9 mouse cellular contexts compared by ENCODE assay signal in genomic region chr14:52006241-52006640, GRCm38 (mm10). TPM values are rescaled to one million over a fixed set of nuclear protein-coding genes. Genes with fewer than 3 reads are reported as not detected.
DNase-seq lines count a peak whose midpoint lies in the region; ATAC-seq and TF ChIP-seq lines count a peak whose summit lies in the region.
"Had no signal": no experiment of that assay in that cellular context is flagged by ENCODE, and none has a peak within 500 bp of the region (broad histone marks: within the 10 kb centered on the region; RNA-seq: fewer than 3 reads in every experiment).

No protein-coding gene starts in this region.

- H3K4me1 ChIP-seq in heart, embryonic 10.5 days = peaks cover 69% of the 10 kb centered on the region
- H3K4me1 ChIP-seq in cortical plate, adult 2 months (ENCODE audit: control insufficient read depth, insufficient read depth, low read length) = peaks cover 4% of the 10 kb centered on the region
- peaks cover 56% of the 10 kb centered on the region for H3K4me1 ChIP-seq in olfactory bulb, adult 2 months (ENCODE audit: control insufficient read depth, insufficient read depth, low read length)

- H3K27ac ChIP-seq in heart, embryonic 10.5 days = peak overlapping the region; percentile 69
- no peak overlapping the region for H3K27ac ChIP-seq in cortical plate, adult 2 months (ENCODE audit: insufficient read depth, low read length)
- no peak overlapping the region for H3K27ac ChIP-seq in olfactory bulb, adult 2 months (ENCODE audit: insufficient read depth, low read depth, low read length)
- H3K27ac ChIP-seq: limb, embryonic 15.5 days had no signal

- TF ChIP-seq POLR2A in cortical plate, adult 2 months (IDR thresholded peaks at IDR 0.05; ENCODE audit: extremely low read depth, insufficient read depth, low read length) = no peak
- TF ChIP-seq POLR2A in olfactory bulb, adult 2 months (IDR thresholded peaks at IDR 0.05; ENCODE audit: insufficient read depth, low read depth, low read length) = no peak

- H3K36me3 ChIP-seq in heart, embryonic 10.5 days = peaks cover 77% of the 10 kb centered on the region

- peak overlapping the region; percentile 23 for H3K4me3 ChIP-seq in heart, embryonic 10.5 days
- no peak overlapping the region for H3K4me3 ChIP-seq in cortical plate, adult 2 months (ENCODE audit: insufficient read depth, low read length)
- H3K4me3 ChIP-seq in olfactory bulb, adult 2 months (ENCODE audit: insufficient read depth, low read depth, low read length) = no peak overlapping the region
- H3K4me3 ChIP-seq: limb, embryonic 15.5 days had no signal

- 43% methylated on average over 8 of the region's 8 CpGs for WGBS in heart, embryonic 10.5 days
- WGBS in olfactory bulb, adult 2 months = 68% methylated on average over 8 of the region's 8 CpGs

- no peaks in the 10 kb centered on the region for H3K9me3 ChIP-seq in heart, embryonic 10.5 days
- H3K9me3 ChIP-seq: limb, embryonic 15.5 days had no signal

- no peak for ATAC-seq in granulocyte monocyte progenitor cell, adult 5-6 weeks (replicated peaks; ENCODE audit: poor library complexity, severe bottlenecking)

- no peaks in the 10 kb centered on the region for H3K27me3 ChIP-seq in heart, embryonic 10.5 days (ENCODE audit: insufficient read depth, poor library complexity, severe bottlenecking)
- H3K27me3 ChIP-seq: limb, embryonic 15.5 days had no signal

- DNase-seq in heart, embryonic 10.5 days (ENCODE audit: low spot score) = no peak
- no peak for DNase-seq in heart, adult 8-10 months (ENCODE audit: low spot score)
- DNase-seq in lung, postnatal 10 days = peak; percentile 32
- no peak for DNase-seq in lung, postnatal 14 days
- DNase-seq in MN1 (ENCODE audit: low spot score) = no peak

- peak; percentile 12; the same call in 1 of the 2 replicates for TF ChIP-seq CTCF in cortical plate, adult 2 months (IDR thresholded peaks at IDR 0.05; ENCODE audit: extremely low read depth, insufficient read depth, low read length)
- peak; percentile 39; the same call in 1 of the 2 replicates for TF ChIP-seq CTCF in olfactory bulb, adult 2 months (IDR thresholded peaks at IDR 0.05; ENCODE audit: insufficient read depth, low read depth, low read length)

RNA-seq across cellular contexts. Expression of gene Tmem253, which starts 9.2 kb away (rescaled TPM):
- polyA plus RNA-seq in heart, embryonic 10.5 days (2016; fragmentation: Nextera tagmentation; extraction: Ambion mirVana) = 0.27 and 0.57 TPM in 2 replicates
- 1 to 10 TPM; 1.6 to 4.4 (median 2.5) TPM for total RNA-seq in heart, adult 8-10 months (2022)
- polyA plus RNA-seq in cortical plate, adult 2 months (2012; rRNA removed) = 0.21 and 0.34 TPM in 2 replicates
- not detected in 2 replicates for polyA plus RNA-seq in olfactory bulb, adult 2 months (2012; ENCODE audit: insufficient read depth, insufficient read length, low replicate concordance, missing spikeins)
- total RNA-seq in granulocyte monocyte progenitor cell, adult 5-6 weeks (2014; fragmentation: Nextera tagmentation) = not detected in 2 replicates
- not detected in 2 replicates for total RNA-seq in granulocyte monocyte progenitor cell, adult 5-6 weeks (2017)

RNA-seq across cellular contexts. Expression of gene Zfp219, which starts 14.3 kb away (rescaled TPM):
- polyA plus RNA-seq in heart, embryonic 10.5 days (2016; fragmentation: Nextera tagmentation; extraction: Ambion mirVana) = 21.5 and 31.1 TPM in 2 replicates
- 10 to 100 TPM; 22.5 to 29.9 (median 24.6) TPM for total RNA-seq in heart, adult 8-10 months (2022)
- 51.3 and 54.3 TPM in 2 replicates for polyA plus RNA-seq in cortical plate, adult 2 months (2012; rRNA removed)
- not detected in 2 replicates for polyA plus RNA-seq in olfactory bulb, adult 2 months (2012; ENCODE audit: insufficient read depth, insufficient read length, low replicate concordance, missing spikeins)
- total RNA-seq in granulocyte monocyte progenitor cell, adult 5-6 weeks (2014; fragmentation: Nextera tagmentation) = 11.3 and 20.1 TPM in 2 replicates
- total RNA-seq in granulocyte monocyte progenitor cell, adult 5-6 weeks (2017) = 13.6 and 17.0 TPM in 2 replicates

RNA-seq across cellular contexts. Expression of gene Arhgef40, which starts 21.7 kb away (rescaled TPM):
- polyA plus RNA-seq in heart, embryonic 10.5 days (2016; fragmentation: Nextera tagmentation; extraction: Ambion mirVana) = 72.3 and 86.4 TPM in 2 replicates
- total RNA-seq in heart, adult 8-10 months (2022) = 10 to 100 TPM; 20.4 to 31.0 (median 24.0) TPM
- 24.1 and 24.5 TPM in 2 replicates for polyA plus RNA-seq in cortical plate, adult 2 months (2012; rRNA removed)
- polyA plus RNA-seq in olfactory bulb, adult 2 months (2012; ENCODE audit: insufficient read depth, insufficient read length, low replicate concordance, missing spikeins) = not detected in 2 replicates
- 8.6 and 14.9 TPM in 2 replicates for total RNA-seq in granulocyte monocyte progenitor cell, adult 5-6 weeks (2014; fragmentation: Nextera tagmentation)
- total RNA-seq in granulocyte monocyte progenitor cell, adult 5-6 weeks (2017) = 10.8 and 11.4 TPM in 2 replicates

RNA-seq across cellular contexts. Expression of gene Olfr221, which starts 36.0 kb away (rescaled TPM):
- polyA plus RNA-seq in heart, embryonic 10.5 days (2016; fragmentation: Nextera tagmentation; extraction: Ambion mirVana) = not detected in 2 replicates
- not detected for total RNA-seq in heart, adult 8-10 months (2022)
- not detected in 2 replicates for polyA plus RNA-seq in cortical plate, adult 2 months (2012; rRNA removed)
- polyA plus RNA-seq in olfactory bulb, adult 2 months (2012; ENCODE audit: insufficient read depth, insufficient read length, low replicate concordance, missing spikeins) = not detected in 2 replicates
- total RNA-seq in granulocyte monocyte progenitor cell, adult 5-6 weeks (2014; fragmentation: Nextera tagmentation) = not detected in 2 replicates
- total RNA-seq in granulocyte monocyte progenitor cell, adult 5-6 weeks (2017) = not detected in 2 replicates
- polyA plus RNA-seq: limb, embryonic 15.5 days had no signal

Comparison
In these comparisons a context has a peak if more than half of its experiments do, and no peak if none do; other contexts are left out.
1. RNA of gene Arhgef40, which starts 21.7 kb away (polyA plus RNA-seq): 72.3 to 86.4 TPM in heart, embryonic 10.5 days and 24.1 to 24.5 TPM in cortical plate, adult 2 months; not detected in olfactory bulb, adult 2 months; every median in the first group is over 10 times any median in the second.